Mouse (Mus musculus) thymus, adult 2 months (tissue): Measurements from ENCODE around the gene Ggta1.

Source experiments
- CTCF ChIP-seq: fragments of 200-500 bp; IDR thresholded peaks from 2 replicates; pipeline ENCODE4 v1.5.1; 2012; ENCODE audit warnings: mild to moderate bottlenecking, control low read depth, low read length, moderate library complexity, borderline replicate concordance; ENCODE audit not compliant: control insufficient read depth, poor library complexity, insufficient read depth; ENCODE audit errors: extremely low read depth
- POLR2A ChIP-seq: fragments of 200-500 bp; IDR thresholded peaks from 2 replicates; pipeline ENCODE4 v1.6.1; 2012; ENCODE audit warnings: mild to moderate bottlenecking, low read length, control low read depth, moderate library complexity; ENCODE audit not compliant: control insufficient read depth, poor library complexity, insufficient read depth; ENCODE audit errors: extremely low read depth

DNA sequence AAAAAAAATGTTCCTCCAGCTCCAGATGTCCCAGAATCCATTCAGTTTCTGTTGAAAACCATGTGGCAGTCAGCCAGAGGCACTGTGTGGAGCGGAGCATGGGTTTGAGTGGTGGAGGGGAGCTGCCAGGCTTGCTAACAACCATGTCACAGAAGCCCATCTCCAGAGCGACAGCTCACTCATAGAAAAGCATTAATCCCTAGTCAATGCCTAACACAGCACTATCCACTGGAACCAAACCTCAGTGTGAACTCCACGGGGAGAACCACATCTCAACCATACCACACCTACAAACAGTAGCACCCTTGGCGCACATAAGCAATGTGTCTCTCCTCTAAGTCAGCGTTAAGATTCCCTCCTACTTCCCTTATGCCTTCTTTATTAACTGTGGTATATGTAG, 65.9 kb downstream of the Ggta1 start, which contains the start of gene 4930402F06Rik:
- no peak for TF ChIP-seq CTCF
- no peak for TF ChIP-seq POLR2A
